Mouse (Mus musculus) G1E-ER4 (cell line): ENCODE measurements around the gene Mex3a. TPM values are rescaled to one million over a fixed set of nuclear protein-coding genes. Genes with fewer than 3 reads are reported as not detected.

Experiments
- GATA1 ChIP-seq: IDR thresholded peaks from one replicate; pipeline ENCODE4 v1.8.0; 2012; ENCODE audit warnings: low read length, inconsistent platforms
- polyA plus RNA-seq: library from polyadenylated mRNA; stranded (reverse); fragments of >175 nt; gene quantifications from 2 replicates; pipeline ENCODE4 v1.2.3, GENCODE M21; 2012

Gene Mex3a
- polyA plus RNA-seq, 1 experiment: 9.9 TPM

- TF ChIP-seq GATA1: no peak
Measured at GRCm38 (mm10) chr3:88502031-88502571, 30.1 kb upstream of the Mex3a start.

GRCm38 (mm10) chr3:88502641-88503504, 29.3 kb upstream of the Mex3a start:
- no peak for TF ChIP-seq GATA1

- no peak for TF ChIP-seq GATA1
Measured at GRCm38 (mm10) chr3:88503505-88503863, 28.7 kb upstream of the Mex3a start.

- TF ChIP-seq GATA1: no peak
Measured at GRCm38 (mm10) chr3:88503881-88504746, 28.1 kb upstream of the Mex3a start.

- TF ChIP-seq GATA1: no peak
Measured at GRCm38 (mm10) chr3:88505081-88505480, 27.1 kb upstream of the Mex3a start.

- no peak for TF ChIP-seq GATA1
Measured at GRCm38 (mm10) chr3:88505765-88506164, 26.4 kb upstream of the Mex3a start.

- TF ChIP-seq GATA1: no peak
Measured at GRCm38 (mm10) chr3:88509250-88509649, 22.9 kb upstream of the Mex3a start.

GRCm38 (mm10) chr3:88509692-88510420, 22.3 kb upstream of the Mex3a start, which contains the start of gene Lmna:
Lmna (minus strand) TSS chr3:88509956.
- no peak for TF ChIP-seq GATA1

- no peak for TF ChIP-seq GATA1
Measured at GRCm38 (mm10) chr3:88510421-88511289, 21.5 kb upstream of the Mex3a start.

GRCm38 (mm10) chr3:88511559-88511958, 20.6 kb upstream of the Mex3a start:
- no peak for TF ChIP-seq GATA1

- no peak for TF ChIP-seq GATA1
Measured at GRCm38 (mm10) chr3:88512141-88512895, 19.9 kb upstream of the Mex3a start.

- no peak for TF ChIP-seq GATA1
Measured at GRCm38 (mm10) chr3:88512896-88513545, 19.2 kb upstream of the Mex3a start.

GRCm38 (mm10) chr3:88513546-88514115, 18.6 kb upstream of the Mex3a start:
- no peak for TF ChIP-seq GATA1
